Mouse (Mus musculus): ENCODE data around the gene Olfr8. TPM values are rescaled to one million over a fixed set of nuclear protein-coding genes. Genes with fewer than 3 reads are reported as not detected.
"Not testable (repeated sequence)": the region's sequence is repeated elsewhere in the genome, so short reads cannot be mapped to it uniquely, and the experiment has no call there.

The Olfr8 gene
- not detected for total RNA-seq (2021)

- DNase-seq (ENCODE audit: extremely low spot score in 1 of 2, low spot score in 1 of 2), result not testable (repeated sequence)
Measured at GRCm38 (mm10) chr10:78950336-78950735, at the start of gene Olfr8. Olfr8 (plus strand) TSS chr10:78950636.

DNA sequence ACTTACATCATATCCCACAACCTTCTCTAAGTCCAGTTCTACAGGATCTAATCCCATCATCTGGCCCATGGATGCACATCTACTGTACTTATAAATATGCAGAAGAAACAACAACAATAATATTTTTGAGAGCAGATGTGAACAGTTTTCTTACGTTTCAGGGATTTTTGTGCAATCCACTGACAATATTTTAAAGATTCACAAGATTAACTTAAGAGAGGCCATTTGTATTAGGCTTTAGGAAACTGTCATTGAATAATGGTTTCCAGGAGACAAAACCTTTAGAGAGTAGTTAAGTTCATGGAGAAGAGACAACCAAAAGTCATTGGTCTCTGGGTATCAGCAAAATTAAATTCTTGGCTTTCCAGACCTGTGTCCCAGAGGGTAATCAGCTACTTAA, 37.6 kb upstream of the Olfr8 start, which contains the start of gene Olfr1354:
TSS of gene Olfr1354 (plus strand) at position 301 of the 400 bp plus-strand sequence.
- DNase-seq (ENCODE audit: extremely low spot score in 1 of 2, low spot score in 1 of 2), result not testable (repeated sequence)

- DNase-seq (ENCODE audit: extremely low spot score in 1 of 2, low spot score in 1 of 2), result not testable (repeated sequence)
Measured at GRCm38 (mm10) chr10:78963009-78963408, 12.6 kb downstream of the Olfr8 start, which contains the start of gene Olfr1353. Olfr1353 (plus strand) TSS chr10:78963309.

DNA sequence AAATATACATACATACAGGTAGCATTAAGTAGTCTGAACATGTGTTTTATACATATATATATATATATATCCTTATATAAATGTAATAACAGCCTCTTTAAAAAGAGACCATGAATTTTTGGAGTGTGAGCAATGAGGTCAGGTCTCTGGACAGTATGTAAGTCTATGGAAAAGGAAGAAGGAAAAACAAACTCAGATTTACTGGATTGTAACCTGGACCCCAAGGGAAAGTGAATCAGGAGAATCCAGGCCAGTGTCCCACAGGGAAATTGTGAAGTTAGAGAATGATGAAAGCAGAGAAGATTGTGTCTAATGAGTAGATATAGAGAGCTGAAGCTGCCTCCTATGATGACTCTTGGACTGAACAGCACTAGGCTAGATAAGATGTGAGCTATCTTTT, 30.3 kb downstream of the Olfr8 start, which contains the start of gene Olfr1352:
TSS of gene Olfr1352 (plus strand) at position 301 of the 400 bp plus-strand sequence.
- no peak for DNase-seq (ENCODE audit: extremely low spot score in 1 of 2, low spot score in 1 of 2)

Other genes starting within 250 kb of the Olfr8 start
- not detected for gene Casp14, start 232.3 kb upstream of the Olfr8 start, total RNA-seq (2021)
- under 1 TPM; 0.42 to 0.47 TPM for gene Ccdc105, start 197.6 kb upstream of the Olfr8 start, total RNA-seq (2021)
- 10 to 100 TPM; 11.0 to 12.5 TPM for gene Slc1a6, start 170.1 kb upstream of the Olfr8 start, total RNA-seq (2021)
- not detected for gene Olfr1356, start 98.5 kb upstream of the Olfr8 start, total RNA-seq (2021)
- gene Olfr1355, start 75.1 kb upstream of the Olfr8 start, total RNA-seq (2021), result not detected
- not detected for gene Olfr1354, start 37.5 kb upstream of the Olfr8 start, total RNA-seq (2021)
- not detected for gene Olfr1353, start 12.7 kb downstream of the Olfr8 start, total RNA-seq (2021)
- not detected for gene Olfr1352, start 30.4 kb downstream of the Olfr8 start, total RNA-seq (2021)
- gene Olfr1351, start 61.8 kb downstream of the Olfr8 start, total RNA-seq (2021), result not detected
- not detected for gene Olfr57, start 78.1 kb downstream of the Olfr8 start, total RNA-seq (2021)
- gene 2610008E11Rik, start 147.0 kb downstream of the Olfr8 start, total RNA-seq (2021), result 10 to 100 TPM; 22.6 to 24.5 TPM
- gene Vmn2r80, start 198.1 kb downstream of the Olfr8 start, total RNA-seq (2021), result not detected